Mouse (Mus musculus) G1E (cell line): ENCODE measurements around the gene Srxn1.

Experiments
- CTCF ChIP-seq: IDR thresholded peaks from 2 replicates; pipeline ENCODE4 v1.5.1; 2012; ENCODE audit warnings: low read depth, low read length, inconsistent platforms, mixed read lengths
- GATA1 ChIP-seq: IDR thresholded peaks from 2 replicates; pipeline ENCODE4 v1.6.1; 2012; ENCODE audit warnings: borderline replicate concordance, low read length, inconsistent platforms, mixed read lengths
- GATA2 ChIP-seq: IDR thresholded peaks from 2 replicates; pipeline ENCODE4 v1.6.1; 2012; ENCODE audit warnings: low read depth, low read length, inconsistent platforms, borderline replicate concordance
- POLR2AphosphoS5 ChIP-seq: IDR thresholded peaks from 2 replicates; pipeline ENCODE4 v1.6.1; 2012; ENCODE audit warnings: low read depth, low read length, inconsistent platforms; ENCODE audit not compliant: insufficient replicate concordance
- TAL1 ChIP-seq: conservative IDR thresholded peaks from 2 replicates; pipeline ENCODE4 v1.6.1; 2012; ENCODE audit warnings: low read depth, low read length, inconsistent platforms, mixed read lengths

GRCm38 (mm10) chr2:152105318-152106224 lies at the start of gene Srxn1:
- TF ChIP-seq CTCF, result no peak
- TF ChIP-seq GATA2, result no peak
- TF ChIP-seq GATA1, result no peak
- no peak for TF ChIP-seq POLR2AphosphoS5
- TF ChIP-seq TAL1, result no peak
